Mouse (Mus musculus): Measurements from ENCODE around the gene Plekha5.

- TF ChIP-seq CTCF (IDR thresholded peaks at IDR 0.05; ENCODE audit: low read depth, low read length) (no peak), POLR2A (IDR thresholded peaks at IDR 0.05; ENCODE audit: borderline replicate concordance, low read depth, low read length) (no peak)
Measured at GRCm38 (mm10) chr6:140521832-140522231, 98.0 kb downstream of the Plekha5 start.

Measured in bone marrow macrophage, adult 2 months (primary cell).